Mouse (Mus musculus) heart, adult 2 months (tissue): ENCODE results near the gene Minos1. TPM values are rescaled to one million over a fixed set of nuclear protein-coding genes. Genes with fewer than 3 reads are reported as not detected.

Experiments used
- DNase-seq, 2 experiments: peaks; one replicate each; pipeline ENCODE4 v3.0.0; 2021
- H3K27ac ChIP-seq: fragments of 200-600 bp; 2 replicates; pipeline ENCODE4 v1.8.1; 2022
- H3K27me3 ChIP-seq: fragments of 200-500 bp; 2 replicates; pipeline ENCODE4 v1.6.1; 2012; ENCODE audit warnings: mild to moderate bottlenecking, low read length, inconsistent platforms, mixed read lengths; ENCODE audit not compliant: control insufficient read depth, insufficient read depth
- H3K36me3 ChIP-seq: fragments of 200-500 bp; 2 replicates; pipeline ENCODE4 v1.6.1; 2012; ENCODE audit warnings: low read length, inconsistent platforms; ENCODE audit not compliant: control insufficient read depth, insufficient read depth
- H3K4me1 ChIP-seq: fragments of 200-500 bp; 2 replicates; pipeline ENCODE4 v1.6.1; 2011; ENCODE audit warnings: low read length; ENCODE audit not compliant: control insufficient read depth, insufficient read depth
- H3K4me3 ChIP-seq: fragments of 200-600 bp; 2 replicates; pipeline ENCODE4 v1.8.1; 2022
- H3K79me2 ChIP-seq: fragments of 200-500 bp; replicated peaks from 2 replicates; pipeline ENCODE4 v1.6.1; 2012; ENCODE audit warnings: mild to moderate bottlenecking, inconsistent platforms, low read length, moderate library complexity, mixed read lengths; ENCODE audit not compliant: control insufficient read depth, insufficient read depth
- H3K9ac ChIP-seq: fragments of 200-500 bp; 2 replicates; pipeline ENCODE4 v1.6.1; 2012; ENCODE audit warnings: low read depth, mild to moderate bottlenecking, control low read depth, inconsistent platforms, low read length, mixed read lengths
- CTCF ChIP-seq: fragments of 200-600 bp; IDR thresholded peaks from 2 replicates; pipeline ENCODE4 v1.8.1; 2022; ENCODE audit warnings: antibody characterized with exemption, mild to moderate bottlenecking, moderate library complexity
- EP300 ChIP-seq: fragments of 200-500 bp; IDR thresholded peaks from 2 replicates; pipeline ENCODE4 v1.6.1; 2011; ENCODE audit warnings: low read depth, low read length, control low read depth; ENCODE audit not compliant: insufficient read depth
- POLR2A ChIP-seq: fragments of 200-500 bp; IDR thresholded peaks from 2 replicates; pipeline ENCODE4 v1.6.1; 2011; ENCODE audit warnings: mild to moderate bottlenecking, low read depth, low read length, control low read depth; ENCODE audit not compliant: insufficient read depth
- WGBS: fragments of 180-500 bp; shearing (Covaris S2); methylation state at CpG from one replicate; pipeline ENCODE4 v1.1.7; 2018; 5-methylcytosine and 5-hydroxymethylcytosine counted together
- intact Hi-C: fragments of 180-260 bp; cut with DNase I; formaldehyde crosslinking; loops from one replicate; pipeline ENCODE4 v1.15.1; 2025
- polyA plus RNA-seq: library from polyadenylated mRNA; depleted of rRNA; stranded (reverse); fragments of >200 nt; gene quantifications from 2 replicates; pipeline ENCODE4 v1.2.3, GENCODE M21; 2012
- total RNA-seq, 2 experiments: library from RNA; stranded (reverse); gene quantifications; 2 replicates each; pipeline ENCODE4 v1.2.3; 2021

Gene Minos1
- total and polyA plus RNA-seq, 3 experiments = 203 to 660 (median 586) TPM

- WGBS = 37% methylated on average over 2 of the region's 2 CpGs
- H3K79me2 ChIP-seq = no peaks in the 10 kb centered on the region
- TF ChIP-seq EP300 = no peak
- peak; percentile 58 for TF ChIP-seq CTCF
- TF ChIP-seq POLR2A = no peak
- intact Hi-C loops = loop anchor here (2.0 kb wide), 1 partner anchor 156 kb away; no protein-coding TSS in a partner anchor
- DNase-seq = no peak
- no peak overlapping the region for H3K9ac ChIP-seq
- no peak overlapping the region for H3K4me3 ChIP-seq
- H3K27ac ChIP-seq = no peak overlapping the region
- peaks cover 6% of the 10 kb centered on the region; the same call in 1 of the 2 replicates for H3K27me3 ChIP-seq
- H3K36me3 ChIP-seq = no peaks in the 10 kb centered on the region
- no peaks in the 10 kb centered on the region; the same call in none of the 2 replicates for H3K4me1 ChIP-seq
These were observed 52.6 kb downstream of the Minos1 start for GRCm38 (mm10) chr4:139078313-139078712.

GRCm38 (mm10) chr4:139075915-139076314 is 55.0 kb downstream of the Minos1 start:
- H3K4me3 ChIP-seq = no peak overlapping the region
- TF ChIP-seq CTCF (peak; percentile 36), POLR2A (no peak)
- intact Hi-C loops = no loop called here

GRCm38 (mm10) chr4:139075041-139075711 is 55.7 kb downstream of the Minos1 start, which contains the start of gene Htr6:
Gene Htr6, minus strand, starts transcription at chr4:139075570.
- H3K36me3 ChIP-seq = no peaks in the 10 kb centered on the region
- no peak within 1 kb of the TSS for H3K9ac ChIP-seq
- H3K27me3 ChIP-seq = peaks cover 6% of the 10 kb centered on the region; the same call in 1 of the 2 replicates
- intact Hi-C loops = no loop called here
- H3K27ac ChIP-seq = no peak within 1 kb of the TSS
- peak within 1 kb of the TSS; percentile 38 for H3K4me3 ChIP-seq
- H3K79me2 ChIP-seq = no peaks in the 10 kb centered on the region
- no peaks in the 10 kb centered on the region; the same call in 1 of the 2 replicates for H3K4me1 ChIP-seq
- WGBS = under 1% methylated on average over 76 of the region's 77 CpGs
- DNase-seq = no peak
- TF ChIP-seq POLR2A (no peak), EP300 (no peak), CTCF (no peak)

More at GRCm38 (mm10) chr4:139075915-139076314, 55.0 kb downstream of the Minos1 start:
- 19% methylated on average over 5 of the region's 5 CpGs for WGBS
- DNase-seq = no peak
- Histone ChIP-seq H3K36me3 (no peaks in the 10 kb centered on the region), H3K4me1 (no peaks in the 10 kb centered on the region; the same call in none of the 2 replicates), H3K79me2 (no peaks in the 10 kb centered on the region), H3K9ac (no peak overlapping the region), H3K27ac (no peak overlapping the region), H3K27me3 (peaks cover 6% of the 10 kb centered on the region; the same call in 1 of the 2 replicates)

- Histone ChIP-seq H3K27ac (no peak overlapping the region), H3K4me3 (no peak overlapping the region), H3K27me3 (peaks cover 6% of the 10 kb centered on the region; the same call in 1 of the 2 replicates), H3K79me2 (no peaks in the 10 kb centered on the region), H3K9ac (no peak overlapping the region), H3K4me1 (no peaks in the 10 kb centered on the region; the same call in 1 of the 2 replicates), H3K36me3 (no peaks in the 10 kb centered on the region)
- WGBS = 24% methylated on average over 29 of the region's 29 CpGs
- DNase-seq = peak in 1 of 2 experiments; percentile 30
- TF ChIP-seq CTCF (no peak), EP300 (no peak), POLR2A (no peak)
- intact Hi-C loops = no loop called here
These were observed 56.9 kb downstream of the Minos1 start for GRCm38 (mm10) chr4:139074060-139074459.

- Histone ChIP-seq H3K4me3 (no peak overlapping the region), H3K36me3 (no peaks in the 10 kb centered on the region), H3K79me2 (no peaks in the 10 kb centered on the region), H3K9ac (no peak overlapping the region), H3K27ac (no peak overlapping the region), H3K27me3 (no peaks in the 10 kb centered on the region), H3K4me1 (no peaks in the 10 kb centered on the region)
- 23% methylated on average over 4 of the region's 4 CpGs for WGBS
- intact Hi-C loops = no loop called here
- no peak for DNase-seq
- TF ChIP-seq POLR2A (no peak), EP300 (no peak), CTCF (no peak)
These were observed 62.6 kb downstream of the Minos1 start for GRCm38 (mm10) chr4:139068287-139068686.

GRCm38 (mm10) chr4:139064831-139065230 is 66.1 kb downstream of the Minos1 start:
- intact Hi-C loops = no loop called here
- no peak overlapping the region for H3K4me3 ChIP-seq
- H3K27me3 ChIP-seq = no peaks in the 10 kb centered on the region
- no peaks in the 10 kb centered on the region for H3K4me1 ChIP-seq
- no peaks in the 10 kb centered on the region for H3K79me2 ChIP-seq
- DNase-seq = no peak
- WGBS = 82% methylated on average over 5 of the region's 5 CpGs
- no peak for TF ChIP-seq CTCF
- TF ChIP-seq EP300 = no peak
- TF ChIP-seq POLR2A = no peak
- no peak overlapping the region for H3K9ac ChIP-seq
- no peaks in the 10 kb centered on the region for H3K36me3 ChIP-seq
- no peak overlapping the region for H3K27ac ChIP-seq
